Mouse (Mus musculus) bone marrow, adult 2 months (tissue): Measurements from ENCODE around the gene Prmt1. TPM values are rescaled to one million over a fixed set of nuclear protein-coding genes. Genes with fewer than 3 reads are reported as not detected.
"Not testable (repeated sequence)": the region's sequence is repeated elsewhere in the genome, so short reads cannot be mapped to it uniquely, and the experiment has no call there.

Experiments used
- H3K27ac ChIP-seq: fragments of 200-500 bp; 2 replicates; pipeline ENCODE4 v1.5.1; 2012; ENCODE audit warnings: low read depth, mild to moderate bottlenecking, control low read depth, inconsistent platforms, low read length; ENCODE audit not compliant: control insufficient read depth, poor library complexity, insufficient read depth
- H3K4me1 ChIP-seq: fragments of 200-500 bp; 2 replicates; pipeline ENCODE4 v1.6.1; 2011; ENCODE audit warnings: low read length; ENCODE audit not compliant: control insufficient read depth, insufficient read depth
- H3K4me3 ChIP-seq: fragments of 200-500 bp; replicated peaks from 2 replicates; pipeline ENCODE3; 2011; ENCODE audit warnings: mild to moderate bottlenecking, low read depth, low read length, control low read depth; ENCODE audit not compliant: control insufficient read depth
- CTCF ChIP-seq: fragments of 200-500 bp; IDR thresholded peaks from 2 replicates; pipeline ENCODE4 v1.5.1; 2011; ENCODE audit warnings: low read length, control low read depth; ENCODE audit not compliant: control insufficient read depth, insufficient read depth
- POLR2A ChIP-seq: fragments of 200-500 bp; IDR thresholded peaks from 2 replicates; pipeline ENCODE4 v1.6.1; 2011; ENCODE audit warnings: low read depth, mild to moderate bottlenecking, control low read depth, low read length, borderline replicate concordance; ENCODE audit not compliant: control insufficient read depth
- WGBS: fragments of 180-500 bp; shearing (Covaris S2); methylation state at CpG from one replicate; pipeline ENCODE4 v1.1.7; 2018; 5-methylcytosine and 5-hydroxymethylcytosine counted together
- polyA plus RNA-seq: library from polyadenylated mRNA; stranded (reverse); fragments of >200 nt; gene quantifications from 2 replicates; pipeline ENCODE4 v1.2.4, GENCODE M21; 2011; ENCODE audit warnings: low replicate concordance; ENCODE audit not compliant: missing spikeins, insufficient read depth, insufficient read length

Prmt1 gene
- polyA plus RNA-seq, 1 experiment = 337 TPM

DNA sequence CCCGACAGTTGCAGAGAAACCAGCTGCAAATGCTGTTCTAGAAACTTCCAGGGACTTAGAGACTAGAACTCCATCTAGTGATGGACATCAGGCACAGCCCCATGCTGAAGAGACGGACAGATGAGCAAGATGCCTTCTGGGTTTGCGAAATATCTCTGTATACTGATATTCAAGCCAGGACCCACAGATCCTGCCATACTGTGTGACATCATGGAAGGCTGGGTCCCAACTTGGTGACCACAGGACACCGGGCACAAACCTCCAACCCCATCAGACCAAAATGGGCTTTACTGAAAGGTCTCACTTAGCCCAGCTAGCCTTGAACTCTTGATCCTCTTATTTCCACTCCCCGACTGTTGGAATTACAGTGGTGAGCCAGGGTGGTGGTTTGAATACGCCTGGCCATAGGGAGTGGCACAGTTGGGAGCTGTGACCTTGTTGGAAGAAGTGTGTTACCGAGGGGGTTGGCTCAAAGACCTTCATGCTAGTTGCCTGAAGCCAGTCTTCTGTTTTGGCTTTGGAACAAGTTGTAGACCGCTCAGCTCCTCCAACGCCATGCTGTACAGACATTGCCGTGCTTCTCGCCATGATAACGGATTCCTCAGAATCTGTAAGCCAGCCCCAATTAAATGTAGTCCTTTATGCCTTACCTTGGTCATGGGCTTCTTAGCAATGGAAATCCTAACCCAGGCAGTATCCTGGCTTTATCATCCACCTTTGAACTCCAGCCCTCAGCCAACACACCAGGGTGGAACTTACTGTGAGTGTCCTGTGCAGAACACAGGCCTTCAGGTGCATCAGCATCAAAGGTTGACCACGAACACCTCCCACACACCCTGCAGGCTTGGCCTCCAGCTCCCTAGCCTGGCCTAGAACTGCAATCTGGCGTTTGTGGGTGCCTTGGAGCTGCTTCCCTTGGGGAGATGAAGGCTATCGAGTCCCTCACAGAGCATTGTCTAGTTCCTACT, 38.2 kb upstream of the Prmt1 start:
- Histone ChIP-seq H3K4me1 (no peaks in the 10 kb centered on the region), H3K4me3 (no peak overlapping the region), H3K27ac (no peak overlapping the region)
- TF ChIP-seq CTCF = no peak
- no peak for TF ChIP-seq POLR2A
- WGBS = 71% methylated on average over 15 of the region's 15 CpGs

DNA sequence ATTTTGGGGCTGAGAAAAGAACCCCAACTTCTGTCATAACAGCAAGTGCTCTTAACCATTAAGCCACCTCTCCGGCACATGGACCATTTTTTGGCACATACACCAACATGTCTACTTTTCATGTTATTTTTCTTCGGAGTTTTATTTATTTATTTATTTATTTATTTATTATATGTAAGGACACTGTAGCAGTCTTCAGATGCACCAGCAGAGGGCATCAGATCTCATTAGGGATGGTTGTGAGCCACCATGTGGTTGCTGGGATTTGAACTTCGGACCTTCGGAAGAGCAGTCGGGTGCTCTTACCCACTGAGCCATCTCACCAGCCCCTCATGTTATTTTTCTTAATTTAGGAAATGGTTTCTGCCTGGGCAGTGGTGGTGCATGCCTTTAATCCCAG, 37.3 kb upstream of the Prmt1 start:
- not testable (repeated sequence) for H3K4me1 ChIP-seq, H3K27ac ChIP-seq, H3K4me3 ChIP-seq
- 53% methylated on average over 5 of the region's 5 CpGs for WGBS
- 0 out of 2 replicates have a peak, but pooled peaks have one; percentile 6 for TF ChIP-seq CTCF

DNA sequence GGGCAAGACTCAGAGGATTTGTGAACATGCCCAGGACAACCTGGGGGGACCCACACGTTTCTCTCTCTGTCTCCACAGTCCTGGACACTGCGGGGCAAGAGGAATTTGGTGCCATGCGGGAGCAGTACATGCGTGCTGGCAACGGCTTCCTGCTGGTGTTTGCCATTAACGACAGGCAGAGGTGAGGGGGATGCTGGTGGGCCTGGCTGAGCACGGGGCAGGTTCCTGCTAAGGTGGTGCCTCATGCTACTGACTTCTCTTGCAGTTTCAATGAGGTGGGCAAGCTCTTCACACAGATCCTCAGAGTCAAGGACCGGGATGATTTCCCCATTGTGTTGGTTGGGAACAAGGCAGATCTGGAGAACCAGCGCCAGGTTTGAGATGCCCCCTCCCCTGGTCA, 33.9 kb upstream of the Prmt1 start:
- Histone ChIP-seq H3K4me1 (no peaks in the 10 kb centered on the region), H3K27ac (no peak overlapping the region), H3K4me3 (no peak overlapping the region)
- WGBS = 78% methylated on average over 9 of the region's 9 CpGs
- no peak for TF ChIP-seq POLR2A
- no peak for TF ChIP-seq CTCF

DNA sequence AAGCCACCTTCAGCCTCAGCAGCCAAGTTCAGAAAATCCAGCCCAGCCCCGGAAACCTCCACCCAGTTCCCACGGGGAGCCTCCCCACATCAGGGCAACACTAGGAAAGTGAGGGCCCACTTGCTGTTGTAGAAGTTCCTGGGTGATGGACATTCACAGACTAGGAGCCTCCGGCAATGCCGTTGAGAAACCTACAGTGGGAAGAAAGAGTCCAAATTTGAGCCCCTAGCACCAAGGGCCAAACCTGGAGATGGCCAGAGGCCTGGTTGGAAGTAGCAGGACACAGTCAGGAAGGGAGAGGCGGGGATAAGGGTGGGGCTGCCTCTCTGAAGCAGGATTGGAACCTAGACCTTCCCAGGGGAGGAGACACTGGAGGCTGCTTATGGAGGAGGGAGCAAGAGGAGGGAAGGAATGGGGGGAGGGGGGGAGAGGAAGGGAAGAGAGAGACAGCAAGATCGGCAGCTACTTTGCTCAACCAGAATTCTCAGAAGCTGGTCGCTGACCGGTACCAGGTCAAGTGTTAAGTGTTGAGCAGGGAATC, 32.7 kb upstream of the Prmt1 start:
- no peaks in the 10 kb centered on the region for H3K4me1 ChIP-seq
- H3K27ac ChIP-seq = 0 out of 2 replicates have a peak overlapping the region, but pooled peaks have one; percentile 10
- no peak overlapping the region for H3K4me3 ChIP-seq
- no peak for TF ChIP-seq CTCF
- no peak for TF ChIP-seq POLR2A
- WGBS = 43% methylated on average over 8 of the region's 8 CpGs

DNA sequence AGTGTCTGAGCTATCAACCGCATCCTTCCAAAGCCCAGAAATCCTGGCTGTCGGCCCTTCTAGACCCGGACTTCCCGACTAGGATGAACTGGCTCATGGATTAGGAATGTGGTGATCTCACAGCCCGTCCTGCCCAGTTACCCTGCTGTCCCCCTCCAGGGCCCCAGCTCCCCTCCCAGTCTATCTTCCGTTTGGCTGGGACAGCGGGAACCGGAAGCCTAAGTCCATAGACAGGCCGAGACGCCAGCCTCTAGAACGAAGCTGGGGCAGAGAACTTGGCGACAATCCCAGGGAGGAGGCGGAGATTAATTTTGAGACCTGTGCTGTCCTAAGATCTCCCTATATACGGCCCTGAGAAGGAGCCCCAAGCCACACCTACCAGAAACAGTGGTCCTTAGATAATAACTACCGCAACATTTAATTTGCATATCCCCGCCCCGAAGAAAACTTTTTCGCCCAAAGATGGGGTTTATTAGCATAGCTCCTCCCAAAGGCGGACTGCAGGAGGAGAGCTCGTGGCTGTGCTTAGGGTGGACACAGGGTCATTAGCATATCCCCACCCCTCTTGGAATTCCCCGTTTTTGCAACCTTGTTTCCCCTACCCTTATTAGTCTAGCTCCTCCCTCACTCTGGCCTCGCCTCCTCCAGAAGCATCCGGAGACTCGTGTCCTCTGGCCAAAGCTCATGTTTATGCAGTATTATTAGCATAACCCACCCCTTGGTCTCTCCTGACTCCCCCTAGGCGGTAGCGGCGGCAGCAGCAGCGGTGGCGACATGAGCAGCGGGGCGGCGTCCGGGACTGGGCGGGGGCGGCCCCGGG, 31.1 kb upstream of the Prmt1 start, which contains the start of gene Rras:
Gene Rras (plus strand): TSS at position 720 of the 820 bp plus-strand sequence.
- WGBS = under 1% methylated on average over 36 of the region's 36 CpGs
- Histone ChIP-seq H3K4me1 (no peaks in the 10 kb centered on the region), H3K4me3 (peak within 1 kb of the TSS; percentile 65), H3K27ac (peak within 1 kb of the TSS; percentile 91)
- TF ChIP-seq CTCF (no peak), POLR2A (peak; percentile 61; the same call in 1 of the 2 replicates)

DNA sequence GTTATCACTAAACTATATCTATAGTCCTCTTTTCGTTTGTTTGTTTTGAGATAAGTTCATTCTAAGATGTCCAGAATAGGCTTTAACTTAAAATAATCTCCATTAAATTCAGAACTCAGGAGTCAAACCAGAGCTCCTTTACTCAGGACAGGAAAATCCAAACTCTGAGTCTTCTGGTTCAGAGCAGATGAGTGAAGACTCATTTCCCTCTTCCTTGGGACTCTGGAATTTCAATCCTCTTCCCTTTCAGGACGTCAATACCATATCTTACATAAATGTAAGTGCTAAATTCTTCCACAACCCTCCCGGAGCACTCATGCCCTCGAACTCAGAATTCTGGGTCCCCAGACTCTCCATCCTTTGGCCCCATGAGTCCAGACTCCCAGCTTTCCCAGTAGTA, 30.4 kb upstream of the Prmt1 start:
- WGBS = 0% methylated on average over 4 of the region's 4 CpGs
- no peak for TF ChIP-seq CTCF
- no peak for TF ChIP-seq POLR2A
- no peaks in the 10 kb centered on the region for H3K4me1 ChIP-seq

DNA sequence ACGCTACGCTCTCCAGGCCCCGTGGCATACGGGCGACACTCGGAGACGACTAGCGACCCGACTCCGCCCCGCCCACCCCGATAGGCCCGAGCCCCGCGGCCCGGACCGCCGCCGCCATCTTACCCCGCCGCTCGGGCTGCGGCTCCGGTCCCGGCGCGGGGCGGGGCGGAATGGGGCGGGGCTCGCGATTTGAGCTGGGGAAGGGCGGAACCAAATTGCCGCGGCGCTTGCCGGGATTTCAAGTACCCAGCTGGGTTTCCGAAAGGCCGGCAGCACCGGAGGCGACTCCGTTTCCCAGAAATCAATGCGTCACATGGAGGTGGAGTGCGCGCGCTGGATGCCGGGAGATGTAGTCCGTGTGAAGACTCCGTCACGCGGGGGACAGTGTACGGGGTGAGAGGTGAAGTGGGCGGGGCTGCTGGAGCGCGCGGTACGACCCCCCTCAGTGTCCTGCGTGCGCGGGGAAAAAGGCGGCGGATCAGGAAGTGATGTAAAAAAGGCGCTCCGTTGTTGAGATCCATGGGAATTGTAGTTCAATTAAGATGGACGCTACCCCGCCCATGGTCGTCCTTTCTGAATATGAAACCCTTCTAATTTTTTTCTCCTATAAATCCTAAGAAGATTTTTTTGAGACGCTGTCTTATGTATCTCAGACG, 29.7 kb upstream of the Prmt1 start, which contains the start of gene Scaf1:
Gene Scaf1 (minus strand): TSS at position 407 of the 656 bp plus-strand sequence.
- Histone ChIP-seq H3K4me3 (peak within 1 kb of the TSS; percentile 81), H3K4me1 (no peaks in the 10 kb centered on the region), H3K27ac (peak within 1 kb of the TSS; percentile 91)
- no peak for TF ChIP-seq CTCF
- peak; percentile 40; the same call in 1 of the 2 replicates for TF ChIP-seq POLR2A
- WGBS = under 1% methylated on average over 69 of the region's 69 CpGs

More for the DNA sequence above, 30.4 kb upstream of the Prmt1 start:
- H3K27ac ChIP-seq = peak overlapping the region; percentile 91
- H3K4me3 ChIP-seq = peak overlapping the region; percentile 81
